Mouse (Mus musculus) left cerebral cortex, postnatal 14 days (tissue): ENCODE measurements around the gene Syt5. TPM values are rescaled to one million over a fixed set of nuclear protein-coding genes. Genes with fewer than 3 reads are reported as not detected.

Experiments used
- DNase-seq, 2 experiments: peaks; one replicate each; pipeline ENCODE4 v3.0.0; 2021 to 2022; ENCODE audit warnings: low spot score in 2 of 2, mixed read lengths in 1 of 2
- intact Hi-C: fragments of 180-260 bp; cut with DNase I; formaldehyde crosslinking; loops from one replicate; pipeline ENCODE4 v1.15.1; 2025
- microRNA-seq, 2 experiments: library from miRNA; unstranded; fragments of <30 nt; microRNA quantifications; one replicate each; pipeline ENCODE4 v1.2.0; 2022
- total RNA-seq, 2 experiments: library from RNA; stranded (reverse); gene quantifications; 2 replicates each; pipeline ENCODE4 v1.2.3; 2021

The Syt5 gene
- total RNA-seq, 2 experiments from 2014 or later, result 241 to 259 TPM

DNA sequence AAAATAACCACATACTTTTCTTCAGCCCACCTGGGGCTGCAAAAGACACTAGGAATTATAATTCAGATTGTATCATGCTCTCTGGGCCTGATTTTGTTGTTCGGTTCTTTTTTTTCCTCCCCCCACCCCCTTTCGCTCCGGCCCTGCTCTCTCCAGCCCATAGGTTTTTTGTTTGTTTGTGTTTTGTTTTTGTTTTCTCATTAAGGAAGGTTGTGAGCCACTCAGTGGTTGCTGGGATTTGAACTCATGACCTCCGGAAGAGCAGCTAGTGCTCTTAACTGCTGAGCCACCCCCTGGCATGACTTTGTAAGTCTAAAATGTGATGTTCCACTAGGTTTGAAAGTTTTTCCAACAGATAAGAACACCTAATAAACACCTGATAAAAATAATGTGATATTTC, 44.2 kb downstream of the Syt5 start:
- no peak for DNase-seq
- intact Hi-C loops, result no loop called here

- peak; percentile 70 for DNase-seq
- intact Hi-C loops, result no loop called here
Observed at GRCm38 (mm10) chr7:4502421-4503090, 44.8 kb downstream of the Syt5 start.

- intact Hi-C loops, result no loop called here
- peak; percentile 95 to 96 for DNase-seq
Observed at GRCm38 (mm10) chr7:4501558-4502397, 45.6 kb downstream of the Syt5 start, which contains the start of gene Ppp1r12c. Gene Ppp1r12c, minus strand, starts transcription at chr7:4501680.

GRCm38 (mm10) chr7:4500892-4501471, 46.4 kb downstream of the Syt5 start:
- intact Hi-C loops, result no loop called here
- peak; percentile 37 to 51 for DNase-seq

GRCm38 (mm10) chr7:4499034-4499433, 48.3 kb downstream of the Syt5 start:
- no peak for DNase-seq
- intact Hi-C loops, result no loop called here

- intact Hi-C loops, result no loop called here
- DNase-seq, result peak in 1 of 2 experiments; percentile 59
Observed at GRCm38 (mm10) chr7:4498251-4498650, 49.1 kb downstream of the Syt5 start.

DNA sequence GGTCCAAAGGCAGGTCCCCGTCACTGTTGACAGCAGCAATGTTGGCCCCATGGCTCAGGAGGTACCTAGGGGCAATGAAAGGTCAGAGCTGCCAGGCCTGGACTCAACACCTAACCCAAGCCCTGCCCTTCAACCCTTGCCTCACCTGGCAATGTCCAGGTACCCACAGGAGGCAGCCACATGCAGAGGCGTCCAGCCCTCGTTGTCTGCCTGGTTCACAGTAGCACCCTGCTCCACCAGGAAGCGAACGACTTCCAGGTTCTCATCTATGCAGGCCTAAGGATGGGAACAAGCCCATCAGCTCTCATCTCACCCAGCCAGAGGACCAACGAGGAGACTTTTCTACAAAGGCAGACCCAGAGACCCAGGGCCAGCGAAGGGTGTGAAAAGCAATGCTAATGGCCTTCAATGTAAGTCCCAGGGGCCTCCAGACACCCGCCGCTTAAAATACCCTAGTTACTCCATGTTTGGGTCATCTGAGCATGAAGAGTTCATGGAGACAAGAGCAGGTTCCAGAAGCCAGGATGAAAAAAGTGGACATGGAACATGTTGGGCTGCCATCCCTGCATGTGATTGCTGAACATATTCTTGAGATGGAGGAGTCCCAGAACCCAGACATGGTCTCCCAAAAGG, 50.0 kb downstream of the Syt5 start:
- intact Hi-C loops, result no loop called here
- DNase-seq, result no peak

DNA sequence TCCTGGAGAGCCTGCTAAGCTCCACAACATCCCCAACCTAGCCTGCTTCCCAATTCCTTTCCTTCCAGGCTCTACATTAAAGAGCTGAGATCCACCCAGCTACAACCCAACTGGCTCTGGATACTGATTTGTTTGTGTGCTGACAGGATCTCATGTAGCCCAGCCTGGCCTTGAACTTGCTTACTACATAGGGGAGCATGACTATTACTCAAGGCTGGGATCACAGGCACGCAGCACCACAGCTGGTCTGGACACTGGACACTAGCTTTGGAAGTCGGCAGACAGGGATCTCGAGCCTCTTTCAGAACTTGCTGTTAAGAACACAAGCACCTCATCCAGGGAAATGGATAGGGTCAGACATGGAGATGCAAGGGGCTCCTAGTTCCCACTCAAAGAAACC, 50.9 kb downstream of the Syt5 start:
- intact Hi-C loops, result no loop called here
- no peak for DNase-seq

GRCm38 (mm10) chr7:4493991-4494390, 53.4 kb downstream of the Syt5 start:
- intact Hi-C loops, result loop anchor here (1.0 kb wide), 1 partner anchor 15 kb away; no protein-coding TSS in a partner anchor
- DNase-seq, result no peak

DNA sequence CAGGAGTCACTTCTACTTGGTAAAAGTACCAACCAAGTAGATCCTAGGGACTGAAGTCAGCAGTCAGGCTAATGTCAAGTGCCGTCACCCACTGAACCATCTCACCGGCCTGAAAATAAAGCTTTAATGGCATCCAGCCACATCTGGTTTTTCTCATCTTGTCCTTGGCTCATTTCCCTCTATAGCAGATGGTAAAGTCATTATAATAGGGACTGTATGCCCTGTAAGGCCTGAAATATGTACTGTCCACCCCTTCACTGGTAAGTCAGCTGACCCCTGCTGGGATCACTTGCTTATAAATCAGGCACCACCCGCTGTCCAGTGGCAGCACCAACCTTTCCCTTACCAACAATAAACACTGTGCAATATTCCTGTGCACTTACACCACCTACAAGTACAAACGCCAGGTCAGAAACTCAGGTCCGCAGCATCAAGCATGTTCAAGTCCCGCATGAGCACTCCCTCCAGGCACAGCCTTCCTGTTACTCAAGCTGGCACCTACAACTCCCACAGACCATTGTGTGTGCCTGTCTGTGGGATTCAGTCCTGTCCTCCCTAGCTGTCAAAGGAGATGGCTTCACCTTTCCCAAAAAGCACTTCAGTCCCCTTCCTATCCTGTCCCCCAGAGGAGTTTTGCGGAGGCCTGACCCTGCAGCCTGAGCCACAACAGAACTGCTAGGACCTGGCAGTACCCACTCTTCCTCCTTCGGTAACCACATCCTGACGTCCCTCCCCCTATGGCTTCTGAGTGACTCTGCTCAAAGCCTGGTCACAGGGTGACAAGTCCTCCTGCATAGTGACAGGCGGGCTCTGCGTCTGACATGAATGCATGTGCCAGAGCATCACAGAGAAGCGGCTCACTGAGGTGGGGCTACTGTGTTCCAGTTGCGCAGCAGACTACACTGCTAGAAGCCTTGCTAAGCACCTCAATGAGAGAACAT, 54.8 kb downstream of the Syt5 start:
- DNase-seq, result no peak
- intact Hi-C loops, result loop anchor here (1.0 kb wide), 1 partner anchor 13 kb away; no protein-coding TSS in a partner anchor

DNA sequence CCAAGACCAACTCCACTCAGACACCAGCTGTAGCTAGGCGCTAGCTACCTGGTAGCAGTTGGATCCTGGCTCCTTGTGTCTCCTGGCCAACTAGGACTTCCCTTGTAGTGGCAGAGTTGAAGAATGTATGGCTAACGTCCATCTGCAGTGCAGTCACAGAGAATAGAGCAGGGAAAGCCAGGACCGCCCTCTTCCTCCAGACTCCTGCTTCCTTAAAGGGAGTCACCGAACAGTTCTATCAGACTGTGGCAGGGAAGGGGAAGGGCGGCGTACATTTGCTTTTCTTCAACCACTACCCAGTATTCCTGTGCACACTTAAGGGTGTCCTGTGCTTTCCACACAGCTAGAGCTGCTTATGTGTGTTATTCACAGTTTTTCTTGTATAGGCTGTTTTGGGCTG, 56.0 kb downstream of the Syt5 start:
- DNase-seq, result no peak
- intact Hi-C loops, result no loop called here

Small RNA genes within 50 kb of the gene (microRNA-seq; reads per million reads assigned to microRNA genes)
- gene Gm23577, result 0 reads per million in 2 experiments

Other genes with a start within 250 kb of the Syt5 start
- gene Ncr1, start 209.8 kb downstream of the Syt5 start, total RNA-seq, result not detected
- under 1 TPM in 1 of 2 experiments, not detected in 1; 0.13 TPM for gene Gp6, start 149.8 kb downstream of the Syt5 start, total RNA-seq
- 10 to 100 TPM; 27.1 to 29.4 TPM for gene Rdh13, start 101.9 kb downstream of the Syt5 start, total RNA-seq
- gene Eps8l1, start 86.9 kb downstream of the Syt5 start, total RNA-seq, result 1 to 10 TPM; 3.3 to 5.1 TPM
- gene Ppp1r12c, start 45.9 kb downstream of the Syt5 start, total RNA-seq, result 100 to 1,000 TPM; 117 to 128 TPM
- gene Tnnt1, start 31.2 kb downstream of the Syt5 start, total RNA-seq, result 1 to 10 TPM; 2.7 to 4.3 TPM
- gene Tnni3, start 23.3 kb downstream of the Syt5 start, total RNA-seq, result under 1 TPM in 1 of 2 experiments, not detected in 1; 0.55 TPM
- gene Dnaaf3, start 15.1 kb downstream of the Syt5 start, total RNA-seq, result under 1 TPM; 0.31 to 0.34 TPM
- under 1 TPM; 0.57 to 0.93 TPM for gene Ptprh, start 56.5 kb upstream of the Syt5 start, total RNA-seq
- gene Tmem86b, start 83.9 kb upstream of the Syt5 start, total RNA-seq, result 10 to 100 TPM; 10.8 to 10.9 TPM
- 100 to 1,000 TPM; 132 to 135 TPM for gene Ppp6r1, start 111.5 kb upstream of the Syt5 start, total RNA-seq
- 100 to 1,000 TPM; 102 to 108 TPM for gene Hspbp1, start 137.5 kb upstream of the Syt5 start, total RNA-seq
- 100 to 1,000 TPM; 330 to 331 TPM for gene Brsk1, start 143.1 kb upstream of the Syt5 start, total RNA-seq
- gene Tmem150b, start 177.7 kb upstream of the Syt5 start, total RNA-seq, result under 1 TPM in 1 of 2 experiments, not detected in 1; 0.21 TPM
- gene Kmt5c, start 192.6 kb upstream of the Syt5 start, total RNA-seq, result 10 to 100 TPM; 37.1 to 43.3 TPM
- gene Cox6b2, start 205.6 kb upstream of the Syt5 start, total RNA-seq, result 1 to 10 TPM; 5.1 to 5.7 TPM
- gene Fam71e2, start 223.8 kb upstream of the Syt5 start, total RNA-seq, result not detected
- gene Il11, start 235.3 kb upstream of the Syt5 start, total RNA-seq, result under 1 TPM; 0.18 to 0.55 TPM
- not detected for gene Tmem190, start 235.4 kb upstream of the Syt5 start, total RNA-seq
- gene Tmem238, start 242.1 kb upstream of the Syt5 start, total RNA-seq, result 1 to 10 TPM; 2.7 to 4.4 TPM
- gene Rpl28, start 245.3 kb upstream of the Syt5 start, total RNA-seq, result 100 to 1,000 TPM; 480 to 489 TPM